In genomic region chr7:65735261-65735660, GRCm38 (mm10) we compare ENCODE assay signal across 12 mouse cellular contexts.
"Had no signal": no experiment of that assay in that cellular context is flagged by ENCODE, and none has a peak within 500 bp of the region (broad histone marks: within the 10 kb centered on the region; RNA-seq: fewer than 3 reads in every experiment).

No protein-coding gene starts in this region.

- DNase-seq: gastrocnemius, postnatal 14 days; gastrocnemius, postnatal 36 days; heart, adult 18-20 months; heart, postnatal 10 days; kidney, adult 11 months; kidney, adult 2 months; kidney, adult 9 months; kidney, postnatal 14 days; kidney, postnatal 36 days; layer of hippocampus, adult 9-11 months; layer of hippocampus, postnatal 36 days; left cerebral cortex, postnatal 4 days had no signal
